Mouse (Mus musculus) right cerebral cortex, adult 2 months (tissue): ENCODE data around the gene Ascl1.

Experiments used
- DNase-seq, 2 experiments: peaks; one replicate each; pipeline ENCODE4 v3.0.0; 2021 to 2022; ENCODE audit warnings: low spot score in 2 of 2

Ascl1 gene

DNA sequence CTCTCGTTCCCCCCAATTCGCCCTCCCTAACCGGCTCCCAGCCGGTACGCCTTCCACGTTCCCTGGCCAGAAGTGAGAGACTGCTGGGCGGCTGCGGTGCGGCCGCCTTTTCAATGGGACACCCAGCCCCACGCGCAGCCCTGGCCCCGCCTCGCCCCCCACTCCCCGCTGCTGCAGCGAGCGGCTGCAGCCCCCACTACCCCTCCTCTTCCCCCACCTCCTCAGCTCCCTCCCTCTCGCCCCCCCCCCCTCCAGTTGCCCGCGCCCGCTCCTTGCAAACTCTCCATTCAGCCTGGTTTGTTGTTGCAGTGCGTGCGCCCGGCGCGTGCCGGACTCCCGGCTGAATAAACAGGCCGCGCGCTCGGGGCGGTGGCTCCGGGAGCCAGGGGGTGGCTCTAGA is at the start of gene Ascl1:
Gene Ascl1, minus strand, starts transcription at position 85 of the 400 bp plus-strand sequence.
- no peak for DNase-seq

- no peak for DNase-seq
These were observed 40.7 kb upstream of the Ascl1 start for GRCm38 (mm10) chr10:87534172-87534571.

- no peak for DNase-seq
These were observed 28.2 kb upstream of the Ascl1 start, which contains the start of gene Pah for GRCm38 (mm10) chr10:87521646-87522045. Gene Pah, plus strand, starts transcription at chr10:87521795.

- no peak for DNase-seq
These were observed 27.1 kb upstream of the Ascl1 start for GRCm38 (mm10) chr10:87520401-87521116.

DNA sequence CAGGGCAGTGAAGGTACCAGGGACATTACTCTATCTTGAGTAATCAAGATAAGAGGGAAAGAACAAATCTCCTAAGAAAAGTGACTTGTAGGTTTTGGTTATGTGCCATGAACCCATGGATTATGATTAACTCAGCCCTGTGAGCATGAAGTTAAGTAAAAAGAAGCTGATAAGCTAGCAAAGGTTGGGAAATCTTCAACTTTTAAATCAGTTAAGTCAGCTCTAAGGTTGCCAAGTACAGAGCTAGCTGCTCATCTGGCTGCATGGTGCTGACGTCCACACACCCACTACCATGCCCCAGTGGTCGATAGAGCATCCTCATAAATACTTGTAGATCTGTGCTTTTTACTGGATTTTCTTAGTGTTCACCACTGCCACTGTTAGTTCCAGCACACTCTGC is 25.1 kb upstream of the Ascl1 start:
- DNase-seq: no peak

DNA sequence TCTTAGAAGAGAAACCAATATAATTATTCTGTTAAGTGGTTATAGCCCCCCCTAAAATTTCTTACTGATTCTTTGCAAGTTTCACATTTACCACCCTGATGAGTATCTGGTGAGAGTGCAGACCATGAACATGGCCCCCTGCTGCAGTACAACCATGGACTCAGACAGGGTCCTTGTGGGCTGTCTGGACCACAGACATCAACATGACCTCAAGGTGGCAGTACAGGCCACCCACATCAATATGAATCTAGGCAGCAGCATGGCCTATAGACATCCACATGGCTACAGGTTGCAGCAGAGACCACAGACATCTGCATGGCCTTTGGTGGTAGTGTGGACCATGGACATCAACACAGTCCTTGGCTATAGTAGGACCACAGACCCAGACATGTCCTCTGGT is 19.6 kb upstream of the Ascl1 start:
- DNase-seq: no peak

GRCm38 (mm10) chr10:87508581-87508980 is 15.1 kb upstream of the Ascl1 start:
- DNase-seq: peak in 1 of 2 experiments; percentile 51

DNA sequence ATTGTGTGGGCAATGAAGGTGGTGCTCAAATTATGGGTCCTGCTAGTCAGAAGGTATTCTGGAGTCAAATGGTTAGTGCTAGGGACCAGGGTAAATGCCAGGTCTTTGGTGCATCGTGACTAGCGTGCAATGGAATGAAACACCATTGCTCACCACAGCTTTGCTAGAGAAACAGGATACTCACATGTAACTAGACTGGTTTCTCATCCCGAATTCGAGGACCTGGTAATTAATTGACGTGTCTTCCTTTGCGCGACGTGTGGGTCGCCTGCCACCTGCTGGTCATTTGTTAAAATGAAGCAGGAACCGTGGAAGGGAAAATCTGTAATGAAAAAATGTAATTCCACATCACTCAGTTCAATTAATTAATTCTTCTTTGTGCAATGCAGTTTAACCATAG is 10.5 kb upstream of the Ascl1 start:
- peak; percentile 73 to 76 for DNase-seq

GRCm38 (mm10) chr10:87502283-87502682 is 8.8 kb upstream of the Ascl1 start:
- DNase-seq: peak in 1 of 2 experiments; percentile 40

DNA sequence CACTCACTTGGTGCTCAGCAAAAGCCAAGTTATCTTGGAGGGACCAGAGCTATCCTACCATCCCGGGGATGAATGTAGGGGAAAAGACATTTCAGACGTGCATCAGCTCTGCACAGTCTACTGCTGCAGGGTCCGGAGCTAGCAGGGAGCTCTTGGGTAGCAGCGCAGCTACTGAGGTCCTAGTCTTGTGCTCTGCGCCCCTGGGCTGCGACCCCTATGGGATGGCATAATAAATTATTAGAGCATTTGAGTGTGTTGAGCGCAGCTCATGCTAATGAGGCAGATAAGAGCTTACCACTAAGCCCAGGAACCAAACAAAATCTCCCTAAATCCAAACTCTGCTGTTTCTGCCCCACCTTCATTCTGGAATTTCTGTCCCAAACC is 8.2 kb upstream of the Ascl1 start:
- no peak for DNase-seq

DNA sequence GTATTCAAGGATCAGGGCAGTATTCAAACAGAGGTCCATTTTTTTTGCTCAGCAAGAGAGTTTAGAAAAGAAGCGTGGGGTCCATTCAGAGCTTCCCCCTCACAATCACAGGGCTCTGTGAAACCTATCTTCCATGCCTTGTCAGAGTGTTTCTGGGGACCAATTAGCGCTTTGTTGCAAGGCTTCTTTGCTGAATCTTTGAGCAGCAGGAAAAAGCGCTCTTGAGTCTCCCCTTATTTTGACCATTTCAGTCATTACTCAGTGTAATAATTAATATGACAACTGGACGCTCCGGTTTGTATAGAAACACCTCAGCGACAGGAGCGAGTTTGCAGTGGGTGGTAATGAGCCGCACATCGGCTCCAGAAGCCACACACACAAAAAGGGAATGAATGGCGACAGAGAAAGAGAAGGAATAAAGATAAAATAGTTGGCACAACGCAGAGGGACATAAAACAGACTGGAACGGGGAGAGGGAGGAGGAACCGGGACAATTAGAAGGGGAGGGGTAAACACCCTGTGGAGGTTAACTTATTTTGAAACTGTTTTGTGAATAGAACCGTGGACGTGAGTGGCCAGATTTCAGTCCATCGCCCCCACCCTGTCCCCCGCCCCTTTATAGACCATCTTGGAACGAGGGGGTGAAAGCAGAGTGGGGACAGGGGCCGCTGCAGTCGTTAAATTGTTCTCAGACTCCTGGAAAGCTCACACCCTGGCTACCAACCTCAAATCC is 7.6 kb upstream of the Ascl1 start:
- no peak for DNase-seq

DNA sequence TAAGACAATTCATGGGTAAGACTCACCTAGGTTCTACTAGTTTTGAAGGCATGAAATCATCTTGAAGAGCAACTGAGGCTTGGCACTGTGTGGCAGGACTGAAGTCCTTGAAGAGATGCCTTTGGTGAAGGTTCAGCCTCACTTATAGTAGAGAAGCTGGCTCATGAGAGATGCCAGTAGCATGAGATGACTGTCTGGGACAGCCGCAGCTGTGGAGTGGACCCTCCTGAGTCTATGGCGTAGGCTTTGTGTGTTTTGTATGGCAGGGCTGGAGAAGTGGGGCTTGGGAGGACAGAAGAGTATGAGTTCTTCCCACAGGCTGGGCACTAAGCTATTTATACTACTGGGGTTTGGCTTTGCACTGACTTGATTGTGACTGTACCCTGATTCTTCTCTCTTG is 3.6 kb upstream of the Ascl1 start:
- no peak for DNase-seq

DNA sequence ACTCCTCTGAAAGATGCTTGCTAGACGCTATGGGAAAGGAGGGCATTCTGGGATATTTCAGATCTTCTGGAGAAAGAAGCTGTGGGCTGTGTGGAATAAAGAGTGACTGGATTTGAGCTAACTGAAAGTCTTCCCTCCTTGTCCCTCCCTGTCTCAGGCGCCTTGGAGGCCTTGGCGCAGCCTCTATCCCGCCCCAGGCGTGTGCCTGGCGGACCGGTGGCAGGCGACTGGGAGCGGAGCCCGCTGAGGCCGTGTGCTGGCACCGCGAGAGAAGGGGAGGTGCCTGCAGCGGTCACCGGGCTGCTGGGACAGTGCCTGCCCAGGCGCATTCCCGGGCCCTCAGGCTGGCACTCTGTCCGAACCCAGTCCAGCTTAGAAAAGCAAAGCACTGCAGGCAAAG is 1.1 kb upstream of the Ascl1 start:
- peak; percentile 29 to 54 for DNase-seq

GRCm38 (mm10) chr10:87494176-87494575 is 716 bp upstream of the Ascl1 start:
- no peak for DNase-seq

DNA sequence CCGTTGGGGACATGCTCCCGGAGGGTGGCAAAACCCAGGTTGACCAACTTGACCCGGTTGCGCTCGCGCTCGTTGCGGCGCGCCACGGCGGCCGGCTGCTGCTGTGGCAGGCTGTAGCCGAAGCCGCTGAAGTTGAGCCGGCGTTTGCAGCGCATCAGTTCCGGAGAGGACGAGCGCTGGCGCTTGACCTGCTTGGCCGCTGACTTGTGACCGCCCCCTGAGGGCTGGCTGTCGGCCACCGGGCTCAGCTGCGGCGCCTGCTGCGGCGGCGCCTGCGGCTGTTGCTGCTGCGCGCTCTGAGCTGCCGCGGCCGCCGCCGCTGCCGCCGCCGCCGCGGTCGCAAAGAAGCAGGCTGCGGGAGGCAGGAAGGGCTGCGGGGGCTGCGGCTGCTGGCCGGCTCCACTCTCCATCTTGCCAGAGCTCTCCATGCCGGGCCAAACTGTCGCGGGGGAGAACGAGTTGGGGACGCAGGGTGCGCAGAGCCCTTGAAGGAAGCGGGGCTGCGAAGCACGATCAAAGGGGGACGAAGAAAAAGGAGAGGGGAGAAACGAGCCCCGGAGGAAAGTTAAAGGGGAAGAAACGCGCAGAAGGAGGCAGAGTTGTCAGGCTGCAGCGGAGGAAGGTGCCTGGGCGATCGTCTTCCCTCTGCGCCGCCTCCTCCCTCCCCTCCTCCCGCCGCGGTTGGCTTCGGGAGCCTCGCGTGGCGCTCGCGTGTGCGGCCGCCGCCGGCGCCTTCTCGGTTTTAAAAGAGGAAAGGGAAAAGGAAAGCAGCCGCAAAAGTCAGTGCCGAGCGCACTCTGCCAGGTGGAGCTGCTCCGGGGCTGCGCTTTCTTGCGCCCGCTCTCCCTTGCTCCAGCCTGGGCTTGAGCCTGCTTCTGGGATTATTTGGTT is 554 bp downstream of the Ascl1 start:
- DNase-seq: peak; percentile 71 to 77

DNA sequence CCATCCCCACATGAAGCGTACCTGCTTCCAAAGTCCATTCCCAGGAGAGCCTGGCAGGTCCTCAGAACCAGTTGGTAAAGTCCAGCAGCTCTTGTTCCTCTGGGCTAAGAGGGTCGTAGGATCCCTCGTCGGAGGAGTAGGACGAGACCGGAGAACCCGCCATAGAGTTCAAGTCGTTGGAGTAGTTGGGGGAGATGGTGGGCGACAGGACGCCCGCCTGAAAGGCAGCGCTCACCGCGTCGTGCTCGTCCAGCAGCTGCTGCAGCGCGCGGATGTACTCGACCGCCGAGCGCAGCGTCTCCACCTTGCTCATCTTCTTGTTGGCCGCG is 1.2 kb downstream of the Ascl1 start:
- no peak for DNase-seq

GRCm38 (mm10) chr10:87491485-87492040 is 1.9 kb downstream of the Ascl1 start:
- no peak for DNase-seq

- no peak for DNase-seq
These were observed 3.1 kb downstream of the Ascl1 start for GRCm38 (mm10) chr10:87490328-87490727.

DNA sequence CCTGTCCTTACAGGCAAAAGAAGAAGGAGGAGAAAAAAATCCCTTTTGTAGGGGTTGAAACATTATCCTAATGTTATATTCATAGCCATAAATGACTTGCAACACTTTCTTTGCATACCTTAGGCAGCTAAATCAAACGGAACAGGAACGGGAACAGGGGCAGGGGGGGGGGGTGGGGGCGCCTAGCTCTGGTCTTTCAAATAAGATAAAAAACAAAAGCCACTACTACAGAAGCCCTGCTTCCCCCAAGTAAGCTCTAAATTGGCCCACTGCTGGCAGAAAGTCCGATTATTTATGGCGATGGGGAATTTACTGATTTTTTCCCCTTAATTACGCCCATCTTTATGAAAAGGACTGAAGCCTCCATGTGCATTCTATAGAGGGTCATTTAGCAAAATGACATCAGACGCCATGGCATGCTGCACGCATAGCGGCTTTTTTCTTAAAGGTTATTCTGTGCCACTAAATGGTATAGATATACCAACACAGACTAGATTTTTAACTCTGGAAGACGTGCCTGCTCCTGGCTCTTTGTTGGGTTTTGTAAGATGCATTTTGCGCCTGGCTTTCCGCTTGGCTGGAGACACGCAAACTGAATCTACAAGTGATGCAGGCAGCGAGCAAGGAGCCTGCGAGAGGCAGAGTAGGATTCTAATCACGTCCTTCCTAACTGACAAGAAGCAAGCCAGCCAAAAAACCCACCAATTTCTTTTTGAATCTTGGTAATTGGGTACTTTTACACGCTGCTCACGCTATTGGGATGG is 4.0 kb downstream of the Ascl1 start:
- DNase-seq: peak; percentile 60 to 74

DNA sequence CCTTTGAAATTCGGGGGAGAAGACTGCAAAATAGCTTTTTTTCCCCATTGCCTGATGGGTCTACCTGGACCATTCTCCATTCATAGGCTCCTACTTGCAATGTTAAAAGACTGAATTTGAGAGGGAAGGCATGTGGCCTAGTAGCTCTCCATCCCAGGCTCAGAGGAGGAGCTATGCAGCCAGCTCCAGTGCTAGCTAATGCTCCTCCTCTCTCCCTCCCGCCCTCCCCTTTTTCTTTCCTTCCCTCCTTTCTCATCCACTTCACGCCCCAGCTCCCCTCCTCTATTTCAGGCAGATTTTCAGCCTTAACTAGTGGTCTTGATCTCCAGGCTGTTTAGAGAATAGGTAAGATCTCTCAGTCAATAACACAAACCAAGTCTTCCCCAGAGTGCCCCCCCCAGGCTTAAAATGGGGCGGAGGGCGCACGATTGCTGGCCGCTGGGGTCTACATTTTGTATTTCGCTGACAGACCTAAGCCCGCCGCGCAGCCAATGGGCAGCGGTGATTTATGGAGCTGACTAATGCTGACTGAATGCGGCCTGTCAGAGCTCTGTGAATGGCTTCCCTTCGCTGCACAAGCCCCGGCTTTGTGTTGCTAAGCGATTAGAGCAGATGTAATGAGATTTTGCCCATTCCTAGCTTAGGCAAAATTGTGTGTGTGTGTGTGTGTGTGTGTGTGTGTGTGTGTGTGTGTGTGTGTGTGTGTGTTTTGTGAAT is 4.9 kb downstream of the Ascl1 start:
- peak; percentile 53 to 66 for DNase-seq
